Mouse (Mus musculus): ENCODE measurements around the gene Ift122. TPM values are rescaled to one million over a fixed set of nuclear protein-coding genes. Genes with fewer than 3 reads are reported as not detected.

Ift122 gene
- 20.4 and 21.8 TPM in 2 replicates for polyA plus RNA-seq (2014; fragmentation: Nextera tagmentation; extraction: Ambion mirVana)

DNA sequence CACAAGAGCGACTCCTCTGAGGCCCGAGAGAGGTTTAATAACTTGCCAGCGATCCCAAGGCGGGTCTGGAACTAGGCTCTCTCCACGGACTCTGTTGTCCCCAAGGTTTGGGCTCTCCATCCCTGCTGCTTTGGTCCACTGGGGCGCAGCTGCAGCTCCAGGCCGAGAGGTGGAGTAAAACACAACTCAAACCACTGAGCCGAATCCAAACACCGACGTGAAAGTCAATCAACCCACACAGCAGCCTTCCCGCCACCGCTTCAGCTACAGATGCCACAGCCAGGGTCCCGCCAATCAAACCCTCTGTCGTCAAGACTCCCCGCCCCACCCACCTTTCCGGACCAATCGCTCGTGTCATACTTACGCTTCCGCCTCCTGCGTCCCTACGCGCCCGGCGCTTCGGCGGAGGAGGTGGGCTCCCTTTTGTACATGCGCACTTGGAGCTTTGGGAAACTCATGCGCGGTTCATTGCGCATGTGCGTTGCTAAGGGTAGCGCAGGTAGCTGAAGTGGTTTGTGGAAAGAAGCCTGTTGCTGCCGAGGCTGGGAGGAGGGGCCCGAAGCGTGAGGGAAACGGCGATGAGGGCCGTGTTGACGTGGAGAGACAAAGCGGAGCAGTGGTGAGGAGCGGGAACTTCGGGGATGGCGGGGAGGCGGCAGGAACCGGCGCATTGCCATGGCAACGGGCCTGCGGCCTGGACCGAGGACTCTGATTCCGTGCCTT, at the start of gene Ift122, which contains the start of gene Mbd4:
Gene Ift122 (plus strand): TSS at position 380 of the 723 bp plus-strand sequence.
Gene Mbd4 (minus strand): TSS at position 281 of the 723 bp plus-strand sequence.
- no peaks in the 10 kb centered on the region for H3K9me3 ChIP-seq (ENCODE audit: control insufficient read depth, low read length)
- H3K27ac ChIP-seq (replicated peaks; ENCODE audit: low read depth, low read length), result peak within 1 kb of the TSS; percentile 85
- H3K9ac ChIP-seq (ENCODE audit: low read depth, low read length), result peak within 1 kb of the TSS; percentile 73
- WGBS, result under 1% methylated on average over 46 of the region's 51 CpGs
- peaks cover 14% of the 10 kb centered on the region for H3K36me3 ChIP-seq (ENCODE audit: control insufficient read depth, insufficient read depth, low read length)
- ATAC-seq (ENCODE audit: low read depth) (peak; percentile 98), DNase-seq (ENCODE audit: low spot score) (peak; percentile 100)
- peak within 1 kb of the TSS; percentile 63 for H3K4me3 ChIP-seq (ENCODE audit: low read depth, low read length)
- H3K27me3 ChIP-seq (replicated peaks; ENCODE audit: control insufficient read depth, insufficient read depth, low read length), result no peaks in the 10 kb centered on the region
- H3K4me2 ChIP-seq (ENCODE audit: low read depth, low read length), result peak within 1 kb of the TSS; percentile 76
- peaks cover 14% of the 10 kb centered on the region for H3K4me1 ChIP-seq (ENCODE audit: control insufficient read depth, insufficient read depth, low read length)

DNA sequence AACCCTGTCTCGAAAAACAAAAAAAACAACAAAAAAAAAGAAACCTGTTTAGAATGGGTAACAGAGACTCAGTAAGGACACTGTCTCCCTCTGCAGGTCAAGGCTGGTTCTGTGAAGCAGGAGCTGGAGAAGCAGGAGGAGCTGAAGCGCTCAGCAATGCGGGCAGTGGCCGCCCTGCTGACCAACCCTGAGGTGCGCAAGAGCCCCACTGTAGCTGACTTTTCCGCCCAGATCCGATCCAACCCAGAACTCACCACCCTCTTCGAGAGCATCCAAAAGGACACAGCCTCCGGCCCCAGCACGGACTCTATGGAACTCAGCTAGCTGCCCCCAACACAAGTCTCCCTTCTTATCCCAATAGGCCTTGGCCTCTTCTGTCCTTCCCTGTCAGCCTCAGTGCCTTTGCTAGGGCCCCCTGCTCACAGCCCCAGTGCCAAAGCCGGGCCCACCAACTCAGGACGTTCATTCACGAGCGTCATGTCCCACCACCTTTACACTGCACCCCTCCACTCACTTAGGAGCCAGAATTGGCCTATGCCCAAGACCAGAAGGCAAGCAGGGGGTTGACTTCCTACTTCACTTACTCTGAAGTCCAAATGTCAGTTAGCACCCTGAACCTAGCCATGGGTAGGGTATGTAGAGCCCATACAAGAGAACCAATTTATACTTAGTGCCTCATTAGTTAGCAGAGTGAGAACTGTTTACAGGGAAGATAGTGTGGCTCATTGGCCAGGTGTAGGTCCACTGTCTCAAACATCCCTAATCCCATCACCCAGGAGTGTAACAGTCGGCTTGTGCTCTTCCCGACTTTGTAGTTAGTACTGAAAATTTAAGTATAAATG, 49.5 kb upstream of the Ift122 start:
- peaks cover 84% of the 10 kb centered on the region for H3K36me3 ChIP-seq (ENCODE audit: control insufficient read depth, insufficient read depth, low read length)
- no peak overlapping the region for H3K27ac ChIP-seq (replicated peaks; ENCODE audit: low read depth, low read length)
- H3K4me2 ChIP-seq (ENCODE audit: low read depth, low read length), result no peak overlapping the region
- ATAC-seq (ENCODE audit: low read depth), result peak; percentile 35
- H3K27me3 ChIP-seq (replicated peaks; ENCODE audit: control insufficient read depth, insufficient read depth, low read length), result no peaks in the 10 kb centered on the region
- H3K9ac ChIP-seq (ENCODE audit: low read depth, low read length), result no peak overlapping the region
- no peak overlapping the region for H3K4me3 ChIP-seq (ENCODE audit: low read depth, low read length)
- DNase-seq (ENCODE audit: low spot score), result peak; percentile 80
- 40% methylated on average over 14 of the region's 16 CpGs for WGBS
- peaks cover 11% of the 10 kb centered on the region for H3K4me1 ChIP-seq (ENCODE audit: control insufficient read depth, insufficient read depth, low read length)
- no peaks in the 10 kb centered on the region for H3K9me3 ChIP-seq (ENCODE audit: control insufficient read depth, low read length)

DNA sequence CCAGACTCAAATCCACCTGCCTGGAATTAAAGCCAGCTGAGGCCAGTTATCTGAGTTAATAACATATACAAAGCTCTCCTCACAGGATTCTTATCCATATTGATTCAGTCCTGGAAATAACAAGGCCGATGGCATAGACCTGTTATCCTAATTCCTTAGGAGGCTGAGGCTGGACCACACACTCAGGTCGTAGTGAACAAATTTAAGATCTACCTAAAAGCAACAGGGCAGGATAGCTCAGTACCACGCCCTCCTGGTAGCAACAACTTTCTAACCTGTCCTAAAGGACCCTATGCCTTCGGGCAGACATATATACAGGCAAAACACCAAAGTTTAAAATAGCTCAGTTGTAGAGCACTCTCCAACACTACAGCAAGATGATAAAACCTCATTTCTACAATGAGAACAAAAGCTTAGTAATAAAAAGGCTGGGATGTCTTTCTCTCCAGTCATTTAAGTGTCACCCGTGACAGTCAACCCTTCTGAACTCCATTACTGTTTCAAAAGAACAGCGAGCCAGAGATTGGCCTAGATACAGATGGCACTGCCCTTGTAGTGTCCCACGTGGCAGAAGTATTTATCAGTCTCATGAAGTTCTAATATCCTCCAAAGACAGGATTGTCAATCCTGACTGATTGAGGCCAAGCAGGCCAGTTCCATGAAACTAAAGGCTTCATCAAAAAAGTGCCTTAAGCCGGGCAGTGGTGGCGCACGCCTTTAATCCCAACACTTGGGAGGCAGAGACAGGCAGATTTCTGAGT, 48.7 kb upstream of the Ift122 start:
- Histone ChIP-seq H3K4me2 (ENCODE audit: low read depth, low read length) (no peak overlapping the region), H3K9me3 (ENCODE audit: control insufficient read depth, low read length) (no peaks in the 10 kb centered on the region), H3K4me3 (ENCODE audit: low read depth, low read length) (no peak overlapping the region), H3K27ac (replicated peaks; ENCODE audit: low read depth, low read length) (no peak overlapping the region), H3K4me1 (ENCODE audit: control insufficient read depth, insufficient read depth, low read length) (peaks cover 11% of the 10 kb centered on the region), H3K27me3 (replicated peaks; ENCODE audit: control insufficient read depth, insufficient read depth, low read length) (no peaks in the 10 kb centered on the region), H3K36me3 (ENCODE audit: control insufficient read depth, insufficient read depth, low read length) (peaks cover 75% of the 10 kb centered on the region), H3K9ac (ENCODE audit: low read depth, low read length) (no peak overlapping the region)
- DNase-seq (ENCODE audit: low spot score), result no peak
- ATAC-seq (ENCODE audit: low read depth), result no peak
- WGBS, result 67% methylated on average over 10 of the region's 10 CpGs

DNA sequence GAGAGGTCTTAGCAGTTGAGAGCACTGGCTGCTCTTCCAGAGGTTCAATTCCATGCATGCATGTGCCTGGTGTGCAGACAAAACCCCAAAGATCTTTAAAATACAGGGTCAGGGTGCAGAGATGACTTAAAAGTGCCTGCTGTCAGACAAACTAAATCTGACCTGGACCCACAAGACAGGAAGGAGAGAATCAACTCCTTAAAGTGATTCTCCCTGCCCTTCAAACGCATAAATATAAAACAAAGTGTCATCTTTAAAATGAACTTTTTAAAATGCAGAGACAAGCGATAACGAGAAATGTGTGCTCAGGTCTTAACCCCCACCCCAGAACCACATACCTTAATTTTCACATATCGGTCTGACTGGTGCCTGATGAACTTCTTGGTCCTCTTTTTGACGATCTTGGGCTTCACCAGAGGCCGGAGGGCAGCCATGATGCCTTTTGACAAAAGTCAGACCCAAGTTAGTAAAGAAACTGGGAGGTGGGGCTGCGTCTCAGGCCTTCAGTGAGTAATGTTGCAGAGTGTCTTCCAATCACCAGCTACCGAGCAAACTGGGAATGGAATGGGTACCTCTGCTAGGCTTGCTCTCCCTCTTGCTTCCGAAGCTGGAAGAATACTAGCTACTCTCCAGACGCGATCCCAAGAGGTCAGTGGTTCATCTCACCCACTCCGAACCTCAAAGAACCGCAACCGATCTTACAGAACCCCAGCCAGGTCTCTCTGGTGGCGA, 45.6 kb upstream of the Ift122 start:
- no peaks in the 10 kb centered on the region for H3K9me3 ChIP-seq (ENCODE audit: control insufficient read depth, low read length)
- peak overlapping the region; percentile 97 for H3K4me3 ChIP-seq (ENCODE audit: low read depth, low read length)
- peaks cover 11% of the 10 kb centered on the region for H3K4me1 ChIP-seq (ENCODE audit: control insufficient read depth, insufficient read depth, low read length)
- 3% methylated on average over 15 of the region's 15 CpGs for WGBS
- ATAC-seq (ENCODE audit: low read depth), result no peak
- H3K27ac ChIP-seq (replicated peaks; ENCODE audit: low read depth, low read length), result peak overlapping the region; percentile 96
- H3K36me3 ChIP-seq (ENCODE audit: control insufficient read depth, insufficient read depth, low read length), result peaks cover 47% of the 10 kb centered on the region
- peak overlapping the region; percentile 72 for H3K4me2 ChIP-seq (ENCODE audit: low read depth, low read length)
- H3K9ac ChIP-seq (ENCODE audit: low read depth, low read length), result peak overlapping the region; percentile 100
- H3K27me3 ChIP-seq (replicated peaks; ENCODE audit: control insufficient read depth, insufficient read depth, low read length), result no peaks in the 10 kb centered on the region
- no peak for DNase-seq (ENCODE audit: low spot score)

DNA sequence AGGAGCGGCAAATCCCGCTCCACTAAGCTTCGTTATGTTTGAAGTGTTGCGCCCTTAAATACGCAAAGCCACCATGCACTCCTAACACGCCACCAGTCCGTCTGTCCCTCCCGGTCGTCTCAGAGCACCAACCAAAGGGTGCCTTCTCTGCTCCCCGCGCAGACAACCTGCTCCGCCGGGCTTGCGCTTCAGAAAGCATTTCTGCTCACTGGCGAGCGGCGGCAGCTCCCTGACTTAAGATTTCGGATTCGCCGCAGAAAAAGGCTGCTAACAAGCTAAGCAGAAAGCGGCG, 45.1 kb upstream of the Ift122 start:
- DNase-seq (ENCODE audit: low spot score), result peak; percentile 17

DNA sequence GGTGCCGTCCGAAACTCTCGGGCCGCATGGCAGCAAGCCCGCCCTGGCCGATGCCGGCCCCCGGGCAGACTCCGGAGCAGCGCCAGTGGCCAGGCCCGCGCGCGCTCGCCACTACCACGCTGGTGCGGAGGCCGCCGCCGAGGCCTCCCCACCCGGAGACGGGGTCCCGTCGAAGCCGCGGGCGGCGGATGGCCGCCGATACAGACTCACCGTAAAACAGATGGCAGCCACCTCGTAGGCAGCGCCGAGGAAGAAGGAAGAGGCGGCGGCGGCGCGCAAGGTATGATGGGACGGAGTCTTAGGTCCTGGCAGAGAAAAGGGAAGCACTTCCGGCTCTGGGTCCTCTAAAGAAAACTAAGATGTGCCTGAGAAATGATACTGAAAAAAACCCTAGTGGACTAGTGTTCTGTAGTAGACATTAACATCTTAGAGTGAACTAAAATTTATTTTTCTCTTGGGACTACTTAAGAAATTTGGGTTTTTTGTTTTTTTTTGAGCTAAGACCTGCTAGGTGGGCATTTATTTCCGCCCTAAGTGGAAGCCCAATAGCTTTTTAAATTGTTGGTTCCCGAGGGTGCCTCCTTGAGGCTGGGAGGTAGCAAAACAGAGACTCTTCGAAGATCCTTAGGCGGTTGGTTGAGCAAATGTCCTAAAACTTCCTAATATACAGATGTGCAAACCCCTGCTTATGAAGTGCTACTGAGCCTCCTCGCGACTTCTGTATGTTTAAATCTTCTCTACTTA, 44.6 kb upstream of the Ift122 start, which contains the start of gene Rpl32:
Gene Rpl32 (minus strand): TSS at position 260 of the 744 bp plus-strand sequence.
- Histone ChIP-seq H3K4me1 (ENCODE audit: control insufficient read depth, insufficient read depth, low read length) (peaks cover 11% of the 10 kb centered on the region), H3K36me3 (ENCODE audit: control insufficient read depth, insufficient read depth, low read length) (peaks cover 37% of the 10 kb centered on the region), H3K27ac (replicated peaks; ENCODE audit: low read depth, low read length) (peak within 1 kb of the TSS; percentile 96), H3K27me3 (replicated peaks; ENCODE audit: control insufficient read depth, insufficient read depth, low read length) (no peaks in the 10 kb centered on the region), H3K4me2 (ENCODE audit: low read depth, low read length) (peak within 1 kb of the TSS; percentile 72), H3K9ac (ENCODE audit: low read depth, low read length) (peak within 1 kb of the TSS; percentile 100), H3K9me3 (ENCODE audit: control insufficient read depth, low read length) (no peaks in the 10 kb centered on the region), H3K4me3 (ENCODE audit: low read depth, low read length) (peak within 1 kb of the TSS; percentile 97)
- whole genome bisulfite sequencing, result under 1% methylated on average over 46 of the region's 47 CpGs
- ATAC-seq (ENCODE audit: low read depth) (peak; percentile 90), DNase-seq (ENCODE audit: low spot score) (peak; percentile 97)

More for the DNA sequence above, 45.1 kb upstream of the Ift122 start:
- no peak for ATAC-seq (ENCODE audit: low read depth)
- no peaks in the 10 kb centered on the region for H3K9me3 ChIP-seq (ENCODE audit: control insufficient read depth, low read length)
- no peaks in the 10 kb centered on the region for H3K27me3 ChIP-seq (replicated peaks; ENCODE audit: control insufficient read depth, insufficient read depth, low read length)
- H3K4me3 ChIP-seq (ENCODE audit: low read depth, low read length), result peak overlapping the region; percentile 97
- H3K4me2 ChIP-seq (ENCODE audit: low read depth, low read length), result peak overlapping the region; percentile 72
- peaks cover 11% of the 10 kb centered on the region for H3K4me1 ChIP-seq (ENCODE audit: control insufficient read depth, insufficient read depth, low read length)
- peak overlapping the region; percentile 96 for H3K27ac ChIP-seq (replicated peaks; ENCODE audit: low read depth, low read length)
- WGBS, result under 1% methylated on average over 22 of the region's 22 CpGs
- H3K9ac ChIP-seq (ENCODE audit: low read depth, low read length), result peak overlapping the region; percentile 100
- peaks cover 41% of the 10 kb centered on the region for H3K36me3 ChIP-seq (ENCODE audit: control insufficient read depth, insufficient read depth, low read length)

DNA sequence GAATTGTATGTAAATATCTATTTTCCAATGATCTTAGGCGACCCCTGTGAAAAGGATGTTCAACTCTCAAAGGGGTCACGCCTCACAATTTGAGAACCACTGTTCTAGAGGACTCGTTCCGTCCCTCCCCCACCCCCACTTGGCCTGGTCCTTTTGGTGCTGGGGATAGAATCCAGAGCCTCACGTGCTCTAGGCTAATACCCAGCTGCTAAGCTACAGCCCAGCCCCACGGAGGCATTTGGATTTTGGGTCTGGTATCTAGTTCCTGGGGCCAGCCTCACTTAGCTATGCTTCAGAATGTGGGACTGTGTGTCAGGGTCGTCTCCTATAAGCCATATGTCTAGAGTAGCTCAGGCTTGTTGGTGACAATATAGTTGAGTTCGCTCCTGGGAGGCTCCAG, 41.7 kb upstream of the Ift122 start:
- no peak overlapping the region for H3K9ac ChIP-seq (ENCODE audit: low read depth, low read length)
- WGBS, result 62% methylated on average over 8 of the region's 8 CpGs
- H3K36me3 ChIP-seq (ENCODE audit: control insufficient read depth, insufficient read depth, low read length), result peaks cover 8% of the 10 kb centered on the region
- ATAC-seq (ENCODE audit: low read depth) (no peak), DNase-seq (ENCODE audit: low spot score) (no peak)
- H3K4me3 ChIP-seq (ENCODE audit: low read depth, low read length), result no peak overlapping the region
- no peak overlapping the region for H3K27ac ChIP-seq (replicated peaks; ENCODE audit: low read depth, low read length)
- no peaks in the 10 kb centered on the region for H3K27me3 ChIP-seq (replicated peaks; ENCODE audit: control insufficient read depth, insufficient read depth, low read length)
- no peak overlapping the region for H3K4me2 ChIP-seq (ENCODE audit: low read depth, low read length)
- H3K4me1 ChIP-seq (ENCODE audit: control insufficient read depth, insufficient read depth, low read length), result peaks cover 9% of the 10 kb centered on the region
- no peaks in the 10 kb centered on the region for H3K9me3 ChIP-seq (ENCODE audit: control insufficient read depth, low read length)
